Mouse (Mus musculus) urinary bladder, adult 2 months (tissue): Measurements from ENCODE around the gene Myo1d. TPM values are rescaled to one million over a fixed set of nuclear protein-coding genes. Genes with fewer than 3 reads are reported as not detected.

Source experiments
- DNase-seq: peaks from one replicate; pipeline ENCODE4 v3.0.0; 2022; ENCODE audit warnings: low spot score
- polyA plus RNA-seq: library from polyadenylated mRNA; depleted of rRNA; stranded (reverse); fragments of >200 nt; gene quantifications from 2 replicates; pipeline ENCODE4 v1.2.3, GENCODE M21; 2012

Gene Myo1d
- polyA plus RNA-seq, 1 experiment: 23.3 TPM

GRCm38 (mm10) chr11:80550264-80550663 lies 229.6 kb downstream of the Myo1d start:
- DNase-seq: no peak

DNA sequence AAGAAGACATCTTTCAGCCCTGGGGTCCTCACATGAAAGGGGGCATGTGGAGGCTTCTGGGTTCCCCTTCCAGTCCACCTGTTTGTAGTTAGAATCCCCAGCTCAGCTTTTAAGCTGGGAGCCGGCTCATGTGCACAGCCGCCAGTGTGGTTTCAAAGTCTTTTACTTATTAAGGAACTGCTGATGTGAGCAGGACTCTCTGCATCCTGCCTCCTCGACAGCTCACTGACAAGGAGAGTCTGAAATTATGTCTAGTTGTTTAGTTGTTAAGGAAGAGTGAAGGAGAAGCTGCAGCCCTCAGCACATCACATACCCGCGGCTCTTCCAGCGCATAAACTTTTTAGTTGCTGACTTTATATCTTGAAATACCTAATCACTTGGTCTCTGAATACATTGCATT lies 230.0 kb downstream of the Myo1d start:
- no peak for DNase-seq

DNA sequence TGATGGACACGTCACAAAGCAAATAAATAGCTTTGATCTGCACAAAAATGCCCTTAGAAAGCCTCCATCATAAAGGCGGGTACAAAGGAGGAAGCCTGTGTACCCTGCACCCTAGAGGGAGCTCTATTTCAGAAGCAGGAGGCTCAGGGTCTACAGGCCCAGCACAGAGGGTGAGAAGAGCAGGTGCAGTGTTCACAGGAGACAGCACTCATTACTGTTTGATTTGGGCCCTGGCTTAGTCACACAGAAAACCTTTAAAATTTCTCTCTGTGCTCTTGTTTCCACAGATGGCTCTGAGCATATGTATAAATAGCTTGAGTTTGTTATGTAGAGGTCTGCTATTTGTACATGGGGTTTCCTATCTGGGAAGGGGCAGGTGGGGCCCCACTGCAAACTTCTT lies 233.6 kb downstream of the Myo1d start:
- no peak for DNase-seq

GRCm38 (mm10) chr11:80539056-80539455 lies 240.8 kb downstream of the Myo1d start:
- DNase-seq: no peak

DNA sequence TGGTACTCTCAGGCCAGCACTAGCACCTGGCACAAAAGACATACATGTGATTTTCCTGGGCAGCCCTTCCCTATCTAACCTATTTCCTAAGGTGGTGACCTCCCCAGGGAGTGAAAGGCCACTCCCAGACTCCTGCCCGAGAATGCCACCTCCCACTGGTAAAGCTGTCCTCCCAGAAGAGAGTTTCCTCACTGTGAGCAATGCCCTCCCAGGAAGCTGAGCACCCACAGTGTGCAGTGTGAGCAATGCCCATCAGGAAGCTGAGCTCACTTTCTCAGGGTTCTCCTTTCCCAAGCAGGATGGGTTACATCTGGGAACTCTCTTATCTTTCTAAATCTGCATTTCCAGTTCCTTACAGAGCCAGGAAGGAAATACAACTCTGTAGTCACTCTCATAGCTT lies 246.9 kb downstream of the Myo1d start:
- no peak for DNase-seq

- DNase-seq: no peak
These were observed 250.7 kb downstream of the Myo1d start for GRCm38 (mm10) chr11:80529149-80529548.

GRCm38 (mm10) chr11:80527697-80528096 lies 252.1 kb downstream of the Myo1d start:
- no peak for DNase-seq

DNA sequence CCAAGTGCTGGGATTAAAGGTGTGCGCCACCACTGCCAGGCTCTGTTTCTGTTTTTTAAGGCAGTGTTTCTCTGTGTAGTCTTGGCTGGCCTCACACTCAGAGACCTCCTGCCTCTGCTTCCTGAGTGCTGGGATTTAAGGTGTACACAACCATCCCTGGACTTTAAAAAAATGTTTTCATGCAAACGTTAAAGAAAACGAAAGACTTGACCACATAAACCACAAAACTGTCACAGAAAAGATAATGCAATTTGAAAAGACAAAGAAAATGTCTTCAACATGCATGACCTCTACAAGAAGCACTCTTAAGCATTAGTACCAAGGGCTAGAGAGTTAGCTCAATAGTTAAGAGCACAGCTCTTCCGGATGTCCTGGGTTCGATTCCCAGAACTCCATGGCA lies 255.6 kb downstream of the Myo1d start:
- no peak for DNase-seq

DNA sequence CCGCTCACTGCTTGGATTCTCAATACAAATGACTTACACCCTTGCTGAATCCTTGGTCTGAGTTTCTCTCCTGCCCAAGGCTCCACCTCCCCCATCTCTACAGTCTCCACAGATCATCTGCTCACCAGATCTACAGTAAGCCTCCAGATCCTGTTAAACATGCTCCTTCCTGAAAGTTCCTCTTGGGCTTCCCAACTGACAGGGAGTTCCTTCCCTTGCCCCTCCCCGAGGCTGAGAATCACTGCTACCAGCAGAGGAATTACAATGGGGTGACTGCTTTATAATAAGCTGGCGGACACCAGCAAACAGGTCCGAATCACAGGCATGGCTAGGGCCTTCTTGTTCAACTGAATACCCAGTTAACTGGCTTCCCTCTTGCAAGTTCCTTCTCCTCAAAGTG lies 256.4 kb downstream of the Myo1d start:
- no peak for DNase-seq

GRCm38 (mm10) chr11:80522852-80523251 lies 257.0 kb downstream of the Myo1d start:
- no peak for DNase-seq

DNA sequence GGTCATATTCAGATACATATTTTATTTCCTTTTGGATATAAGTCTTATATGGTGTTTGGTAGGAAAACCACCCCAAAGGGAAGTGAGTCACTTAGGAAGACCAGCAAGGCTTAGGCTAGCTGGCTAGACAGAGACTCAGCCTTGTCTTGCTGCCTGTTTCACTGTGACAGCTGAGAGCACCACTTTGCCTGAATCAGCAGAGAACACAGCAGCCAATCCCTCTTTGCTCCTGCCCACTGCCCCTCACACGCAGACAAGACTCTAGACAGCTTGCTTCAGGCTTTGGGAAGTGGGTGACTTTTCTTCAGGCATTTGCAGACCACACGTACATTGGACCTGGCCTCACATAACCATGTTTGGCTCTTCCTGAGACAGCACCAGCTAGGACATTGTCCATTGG lies 258.7 kb downstream of the Myo1d start:
- no peak for DNase-seq

DNA sequence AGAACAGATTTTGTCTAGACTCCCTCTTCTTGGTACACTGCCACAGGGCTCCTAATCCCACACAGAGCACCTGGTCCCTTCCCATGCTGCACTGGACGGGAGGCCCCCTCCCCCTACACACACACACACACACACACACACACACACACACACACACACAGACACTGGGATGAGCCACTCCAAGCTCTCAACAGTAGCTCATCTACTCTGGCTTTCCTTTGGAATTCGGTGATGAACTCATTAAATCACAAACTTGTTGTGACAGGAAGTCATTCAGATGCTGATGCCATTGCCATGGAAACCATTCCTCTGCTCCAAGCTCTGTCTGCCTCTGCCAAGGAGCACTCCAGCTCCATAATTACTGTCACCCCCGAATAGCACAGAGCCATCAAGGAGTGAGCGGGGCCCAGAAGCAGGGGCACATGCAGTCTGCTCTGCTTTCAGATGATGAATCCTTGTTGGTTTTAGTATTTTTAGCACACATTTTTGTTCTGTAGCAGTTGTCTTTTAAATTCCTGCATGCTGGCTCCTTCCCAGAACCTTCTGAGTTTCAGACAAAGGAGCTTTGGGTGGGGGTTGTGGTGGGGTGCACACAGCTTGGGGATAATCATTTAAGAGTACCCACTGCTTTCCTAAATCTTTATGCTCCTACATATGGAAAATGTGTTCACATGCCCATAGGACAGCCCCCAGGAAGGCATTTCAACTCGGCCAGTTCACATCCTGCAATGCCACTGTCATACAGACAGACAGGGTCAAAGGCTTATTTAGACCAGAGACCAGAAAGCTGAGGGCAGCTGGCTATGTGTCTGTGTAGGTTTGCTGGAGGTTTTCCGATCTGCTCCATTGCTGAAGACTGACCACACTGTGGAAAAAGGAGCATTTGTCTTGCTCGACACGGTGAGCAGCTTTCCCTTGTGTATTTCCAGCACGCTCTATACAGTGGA lies 261.1 kb downstream of the Myo1d start:
- DNase-seq: no peak

DNA sequence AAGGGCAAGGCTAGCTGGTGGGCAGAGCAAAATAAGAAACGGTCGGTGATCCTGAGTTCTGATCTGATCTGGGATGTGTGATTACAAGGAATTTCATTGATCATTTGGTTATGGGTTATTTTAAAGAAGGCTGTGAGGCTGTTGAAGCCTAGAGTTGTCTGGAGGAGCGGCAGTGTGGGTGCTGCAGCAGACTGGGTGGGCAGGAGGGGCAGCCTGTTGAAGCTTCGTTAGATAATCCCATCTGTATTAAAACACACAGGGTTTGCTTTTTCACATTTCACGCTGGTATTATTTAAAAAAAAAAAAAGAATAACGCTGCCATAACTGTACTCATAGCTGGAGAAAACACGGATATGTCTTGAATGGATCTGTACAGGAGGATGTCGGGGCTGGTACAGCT lies 263.9 kb downstream of the Myo1d start:
- no peak for DNase-seq

DNA sequence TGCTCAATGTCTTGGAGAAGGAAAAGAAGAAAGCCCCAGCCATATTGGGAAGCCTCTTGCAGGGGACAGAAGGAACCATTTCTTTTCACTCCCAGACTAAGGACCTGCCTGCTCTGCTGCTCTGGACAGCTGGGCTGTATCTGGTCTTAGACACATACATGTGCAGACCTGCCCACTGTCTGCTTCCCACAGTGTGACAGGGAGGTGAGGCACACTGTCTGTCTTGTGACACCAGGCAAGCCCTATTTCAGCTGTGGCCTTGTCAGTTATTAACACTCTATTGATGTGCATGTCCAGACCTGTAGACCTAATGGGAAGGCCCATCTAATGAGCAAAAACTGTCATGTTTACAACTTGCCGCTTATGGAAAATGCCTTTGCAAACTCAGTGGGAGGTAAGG lies 264.5 kb downstream of the Myo1d start:
- DNase-seq: no peak

- DNase-seq: no peak
These were observed 266.0 kb downstream of the Myo1d start for GRCm38 (mm10) chr11:80513796-80514195.

GRCm38 (mm10) chr11:80512313-80513056 lies 267.3 kb downstream of the Myo1d start:
- no peak for DNase-seq

DNA sequence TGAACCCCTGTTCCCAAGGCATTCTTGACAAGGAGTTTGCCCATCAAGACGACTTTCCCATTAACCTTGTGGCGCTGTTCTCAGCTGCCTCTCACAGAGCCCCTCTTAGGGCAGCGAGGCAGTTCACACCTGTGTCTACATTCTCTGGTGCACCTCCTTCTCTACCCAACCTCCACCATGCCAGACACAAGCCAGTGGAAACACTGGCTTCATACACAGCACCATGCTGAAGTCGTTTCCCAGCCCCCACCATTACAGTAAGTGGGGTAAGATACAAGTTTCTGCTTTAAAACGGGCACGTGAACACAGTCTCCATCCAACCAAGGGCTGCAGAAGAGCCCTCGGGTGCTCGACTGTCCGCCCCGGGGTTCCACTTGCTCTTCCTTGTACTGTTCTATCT lies 269.7 kb downstream of the Myo1d start:
- no peak for DNase-seq

- DNase-seq: no peak
These were observed 270.7 kb downstream of the Myo1d start for GRCm38 (mm10) chr11:80509176-80509506.

GRCm38 (mm10) chr11:80508361-80509175 lies 271.3 kb downstream of the Myo1d start:
- no peak for DNase-seq

- no peak for DNase-seq
These were observed 272.0 kb downstream of the Myo1d start for GRCm38 (mm10) chr11:80507791-80508190.

GRCm38 (mm10) chr11:80506483-80506882 lies 273.3 kb downstream of the Myo1d start:
- no peak for DNase-seq

GRCm38 (mm10) chr11:80505581-80505980 lies 274.2 kb downstream of the Myo1d start:
- DNase-seq: no peak
